Mouse (Mus musculus): ENCODE measurements around the gene Slc13a2. TPM values are rescaled to one million over a fixed set of nuclear protein-coding genes. Genes with fewer than 3 reads are reported as not detected.

The Slc13a2 gene
- polyA plus RNA-seq, 1 experiment from 2014 or later, result 0.20 TPM

DNA sequence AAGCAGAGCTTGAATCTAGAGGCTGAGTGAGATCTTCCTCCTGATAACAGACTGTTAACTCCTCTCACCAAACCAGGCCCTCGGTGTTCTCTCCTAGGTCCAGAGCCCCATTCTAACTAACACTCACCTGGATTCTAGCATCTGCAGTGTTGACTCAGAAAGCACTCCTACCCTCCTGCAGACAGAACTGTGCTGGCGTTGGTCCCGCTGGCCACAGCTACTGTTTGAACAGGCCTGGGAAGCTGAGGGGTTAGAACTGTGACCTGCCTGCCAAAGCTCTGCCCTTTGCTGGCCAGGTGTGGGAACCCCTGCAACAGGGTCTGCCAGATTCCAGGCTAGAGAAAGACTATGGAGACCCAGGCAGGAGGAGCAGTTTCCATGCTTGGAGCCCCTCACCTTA lies 29.3 kb downstream of the Slc13a2 start:
- H3K79me2 ChIP-seq (ENCODE audit: inconsistent target), result no peaks in the 10 kb centered on the region
- H3K4me3 ChIP-seq (ENCODE audit: inconsistent target), result no peak overlapping the region
- 100% methylated on average over 3 of the region's 3 CpGs for WGBS (ENCODE audit: missing documents)
- H3K27ac ChIP-seq, result no peak overlapping the region
- H3K36me3 ChIP-seq (ENCODE audit: inconsistent target), result no peaks in the 10 kb centered on the region

- Histone ChIP-seq H3K4me3 (ENCODE audit: inconsistent target) (no peak within 1 kb of the TSS), H3K79me2 (ENCODE audit: inconsistent target) (no peaks in the 10 kb centered on the region), H3K27ac (no peak within 1 kb of the TSS), H3K36me3 (ENCODE audit: inconsistent target) (no peaks in the 10 kb centered on the region)
- 87% methylated on average over 13 of the region's 14 CpGs for WGBS (ENCODE audit: missing documents)
Measured at GRCm38 (mm10) chr11:78386508-78387043, 35.4 kb downstream of the Slc13a2 start, which contains the start of gene Foxn1. Foxn1 (minus strand) TSS chr11:78386558.

DNA sequence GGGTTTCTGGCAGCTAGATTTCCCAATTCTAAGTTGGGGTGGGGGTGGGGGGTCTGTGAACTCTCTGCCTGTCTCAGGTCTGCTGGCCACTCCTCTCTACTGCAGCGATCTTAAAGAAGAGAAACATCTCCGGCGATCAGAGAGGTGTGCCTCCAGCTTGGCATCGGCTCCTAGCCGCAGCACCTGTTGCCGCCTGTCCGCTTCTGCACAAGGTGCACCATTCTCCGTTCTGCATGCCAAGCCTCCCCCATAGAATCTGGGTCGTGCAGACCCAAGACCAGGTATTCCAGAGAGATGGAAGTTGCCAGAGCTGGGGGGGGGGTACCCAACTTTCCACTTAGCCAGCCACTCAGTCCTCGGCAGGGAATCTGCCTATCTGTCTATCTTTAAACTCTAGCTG lies 36.2 kb downstream of the Slc13a2 start:
- 95% methylated on average over 10 of the region's 10 CpGs for WGBS (ENCODE audit: missing documents)
- no peaks in the 10 kb centered on the region for H3K79me2 ChIP-seq (ENCODE audit: inconsistent target)
- H3K36me3 ChIP-seq (ENCODE audit: inconsistent target), result no peaks in the 10 kb centered on the region
- no peak overlapping the region for H3K4me3 ChIP-seq (ENCODE audit: inconsistent target)
- H3K27ac ChIP-seq, result no peak overlapping the region

GRCm38 (mm10) chr11:78382701-78383100 lies 39.3 kb downstream of the Slc13a2 start:
- no peaks in the 10 kb centered on the region for H3K79me2 ChIP-seq (ENCODE audit: inconsistent target)
- H3K27ac ChIP-seq, result no peak overlapping the region
- H3K4me3 ChIP-seq (ENCODE audit: inconsistent target), result no peak overlapping the region
- no peaks in the 10 kb centered on the region for H3K36me3 ChIP-seq (ENCODE audit: inconsistent target)
- 81% methylated on average over 5 of the region's 5 CpGs for WGBS (ENCODE audit: missing documents)

- Histone ChIP-seq H3K27ac (no peak overlapping the region), H3K4me3 (ENCODE audit: inconsistent target) (no peak overlapping the region), H3K36me3 (ENCODE audit: inconsistent target) (no peaks in the 10 kb centered on the region), H3K79me2 (ENCODE audit: inconsistent target) (no peaks in the 10 kb centered on the region)
- 94% methylated on average over 7 of the region's 7 CpGs for WGBS (ENCODE audit: missing documents)
Measured at GRCm38 (mm10) chr11:78382286-78382685, 39.7 kb downstream of the Slc13a2 start.

GRCm38 (mm10) chr11:78380996-78381395 lies 41.0 kb downstream of the Slc13a2 start:
- Histone ChIP-seq H3K27ac (no peak overlapping the region), H3K79me2 (ENCODE audit: inconsistent target) (no peaks in the 10 kb centered on the region), H3K36me3 (ENCODE audit: inconsistent target) (no peaks in the 10 kb centered on the region), H3K4me3 (ENCODE audit: inconsistent target) (no peak overlapping the region)
- 91% methylated on average over 3 of the region's 3 CpGs for WGBS (ENCODE audit: missing documents)

GRCm38 (mm10) chr11:78380351-78380750 lies 41.7 kb downstream of the Slc13a2 start:
- Histone ChIP-seq H3K36me3 (ENCODE audit: inconsistent target) (no peaks in the 10 kb centered on the region), H3K4me3 (ENCODE audit: inconsistent target) (no peak overlapping the region), H3K27ac (no peak overlapping the region), H3K79me2 (ENCODE audit: inconsistent target) (no peaks in the 10 kb centered on the region)
- 91% methylated on average over 4 of the region's 4 CpGs for WGBS (ENCODE audit: missing documents)

GRCm38 (mm10) chr11:78377549-78378159 lies 44.4 kb downstream of the Slc13a2 start:
- Histone ChIP-seq H3K27ac (no peak overlapping the region), H3K79me2 (ENCODE audit: inconsistent target) (no peaks in the 10 kb centered on the region), H3K36me3 (ENCODE audit: inconsistent target) (no peaks in the 10 kb centered on the region), H3K4me3 (ENCODE audit: inconsistent target) (no peak overlapping the region)
- WGBS (ENCODE audit: missing documents), result 37% methylated on average over 7 of the region's 12 CpGs

- no peak overlapping the region for H3K27ac ChIP-seq
- H3K79me2 ChIP-seq (ENCODE audit: inconsistent target), result no peaks in the 10 kb centered on the region
- WGBS (ENCODE audit: missing documents), result 99% methylated on average over 8 of the region's 8 CpGs
- no peaks in the 10 kb centered on the region for H3K36me3 ChIP-seq (ENCODE audit: inconsistent target)
- no peak overlapping the region for H3K4me3 ChIP-seq (ENCODE audit: inconsistent target)
Measured at GRCm38 (mm10) chr11:78374147-78374546, 47.9 kb downstream of the Slc13a2 start.

DNA sequence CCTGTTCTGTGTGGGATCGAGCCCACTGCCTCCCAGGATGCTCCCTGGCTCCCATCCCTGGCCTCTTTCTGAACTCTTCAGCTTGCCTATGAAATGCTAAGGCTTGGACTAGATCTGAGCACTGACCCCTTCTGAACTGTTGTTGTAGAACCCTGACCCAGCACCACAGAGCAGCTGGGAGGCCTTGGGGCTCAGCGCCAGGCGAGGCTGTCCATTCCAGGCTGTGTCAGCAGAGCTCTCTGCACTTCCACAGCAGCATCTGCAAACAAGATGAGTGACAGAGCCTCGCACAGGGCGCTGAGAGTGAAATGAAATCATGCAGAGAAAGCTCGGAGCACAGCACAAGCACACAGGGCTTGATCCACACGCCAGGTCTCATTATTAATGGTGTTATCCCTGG lies 49.4 kb downstream of the Slc13a2 start:
- no peaks in the 10 kb centered on the region for H3K36me3 ChIP-seq (ENCODE audit: inconsistent target)
- 93% methylated on average over 7 of the region's 7 CpGs for WGBS (ENCODE audit: missing documents)
- H3K4me3 ChIP-seq (ENCODE audit: inconsistent target), result no peak overlapping the region
- H3K79me2 ChIP-seq (ENCODE audit: inconsistent target), result no peaks in the 10 kb centered on the region
- H3K27ac ChIP-seq, result no peak overlapping the region

GRCm38 (mm10) chr11:78372166-78372565 lies 49.9 kb downstream of the Slc13a2 start:
- no peaks in the 10 kb centered on the region for H3K36me3 ChIP-seq (ENCODE audit: inconsistent target)
- H3K27ac ChIP-seq, result no peak overlapping the region
- 98% methylated on average over 3 of the region's 3 CpGs for WGBS (ENCODE audit: missing documents)
- H3K4me3 ChIP-seq (ENCODE audit: inconsistent target), result no peak overlapping the region
- H3K79me2 ChIP-seq (ENCODE audit: inconsistent target), result no peaks in the 10 kb centered on the region

DNA sequence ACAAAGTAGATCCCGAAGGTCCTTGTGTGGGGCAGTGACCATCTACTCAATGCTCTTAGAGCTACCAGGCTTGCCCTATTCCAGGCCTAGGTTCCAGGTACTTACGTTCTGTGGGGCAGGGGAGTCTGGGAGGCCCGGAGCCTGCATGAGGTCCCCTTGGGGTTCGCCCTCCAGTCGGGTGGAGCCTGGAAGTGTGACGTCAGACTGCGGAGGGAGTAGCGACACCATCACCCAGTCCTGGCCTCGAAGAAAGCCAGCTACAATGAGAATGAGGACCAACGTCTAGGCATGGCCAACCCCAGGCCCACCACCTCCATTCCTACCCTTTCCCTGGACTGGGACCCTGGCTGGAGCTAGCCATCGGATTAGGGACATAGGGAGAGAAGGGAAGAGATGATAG lies 50.3 kb downstream of the Slc13a2 start:
- H3K4me3 ChIP-seq (ENCODE audit: inconsistent target), result no peak overlapping the region
- H3K27ac ChIP-seq, result no peak overlapping the region
- no peaks in the 10 kb centered on the region for H3K79me2 ChIP-seq (ENCODE audit: inconsistent target)
- H3K36me3 ChIP-seq (ENCODE audit: inconsistent target), result no peaks in the 10 kb centered on the region
- WGBS (ENCODE audit: missing documents), result 93% methylated on average over 11 of the region's 11 CpGs

DNA sequence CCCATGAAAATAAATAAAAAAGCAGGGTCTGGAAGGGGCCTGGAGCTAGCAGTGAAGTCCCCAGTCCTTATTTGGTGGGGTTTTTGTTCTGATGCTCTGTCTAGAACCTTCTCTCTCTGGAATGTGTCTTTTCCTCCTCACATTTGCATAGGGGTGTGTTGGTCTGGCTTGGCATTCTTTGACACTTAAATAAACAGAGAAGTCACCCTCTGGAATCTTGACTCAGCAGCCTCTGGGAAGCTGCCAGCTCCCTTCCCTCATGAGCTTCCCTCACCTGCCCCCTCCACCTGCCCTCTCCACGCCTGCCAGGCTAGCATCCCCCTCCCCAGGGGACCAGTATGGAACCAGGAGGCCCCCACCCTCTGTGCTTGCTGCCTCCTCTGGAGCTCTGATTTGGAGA lies 51.6 kb downstream of the Slc13a2 start:
- Histone ChIP-seq H3K36me3 (ENCODE audit: inconsistent target) (no peaks in the 10 kb centered on the region), H3K79me2 (ENCODE audit: inconsistent target) (no peaks in the 10 kb centered on the region), H3K27ac (no peak overlapping the region), H3K4me3 (ENCODE audit: inconsistent target) (no peak overlapping the region)
- 64% methylated on average over 1 of the region's 1 CpGs for WGBS (ENCODE audit: missing documents)

- no peak overlapping the region for H3K27ac ChIP-seq
- H3K79me2 ChIP-seq (ENCODE audit: inconsistent target), result no peaks in the 10 kb centered on the region
- no peaks in the 10 kb centered on the region for H3K36me3 ChIP-seq (ENCODE audit: inconsistent target)
- H3K4me3 ChIP-seq (ENCODE audit: inconsistent target), result no peak overlapping the region
- 96% methylated on average over 14 of the region's 15 CpGs for WGBS (ENCODE audit: missing documents)
Measured at GRCm38 (mm10) chr11:78367456-78368225, 54.4 kb downstream of the Slc13a2 start.

- Histone ChIP-seq H3K27ac (no peak overlapping the region), H3K4me3 (ENCODE audit: inconsistent target) (no peak overlapping the region), H3K36me3 (ENCODE audit: inconsistent target) (no peaks in the 10 kb centered on the region), H3K79me2 (ENCODE audit: inconsistent target) (no peaks in the 10 kb centered on the region)
- 80% methylated on average over 8 of the region's 8 CpGs for WGBS (ENCODE audit: missing documents)
Measured at GRCm38 (mm10) chr11:78364103-78364502, 57.9 kb downstream of the Slc13a2 start.
